Mouse (Mus musculus): ENCODE data around the gene Gna14. TPM values are rescaled to one million over a fixed set of nuclear protein-coding genes. Genes with fewer than 3 reads are reported as not detected.

Gene Gna14
- total and polyA plus RNA-seq, 3 experiments: 0.26 to 0.89 (median 0.45) TPM

GRCm38 (mm10) chr19:16538416-16538815 lies 102.9 kb downstream of the Gna14 start:
- TF ChIP-seq CTCF (IDR thresholded peaks at IDR 0.05): no peak
- no peak for TF ChIP-seq EP300 (IDR thresholded peaks at IDR 0.05; ENCODE audit: insufficient read depth, low read depth, low read length)
- no peak for TF ChIP-seq POLR2A (IDR thresholded peaks at IDR 0.05; ENCODE audit: insufficient read depth, low read depth, low read length)
- Histone ChIP-seq H3K4me3 (no peak overlapping the region), H3K27me3 (ENCODE audit: control insufficient read depth, insufficient read depth, low read length) (no peaks in the 10 kb centered on the region), H3K79me2 (replicated peaks; ENCODE audit: control insufficient read depth, insufficient read depth, low read length) (no peaks in the 10 kb centered on the region), H3K27ac (no peak overlapping the region), H3K9ac (ENCODE audit: low read depth, low read length) (no peak overlapping the region), H3K4me1 (ENCODE audit: control insufficient read depth, insufficient read depth, low read length) (peaks cover 1% of the 10 kb centered on the region; the same call in 1 of the 2 replicates), H3K36me3 (ENCODE audit: control insufficient read depth, insufficient read depth, low read length) (no peaks in the 10 kb centered on the region)
- 71% methylated on average over 2 of the region's 2 CpGs for WGBS
- intact Hi-C loops (cut with DNase I): no loop called here
- DNase-seq: no peak

- TF ChIP-seq EP300 (IDR thresholded peaks at IDR 0.05; ENCODE audit: insufficient read depth, low read depth, low read length): no peak
- no peak for TF ChIP-seq CTCF (IDR thresholded peaks at IDR 0.05)
- TF ChIP-seq POLR2A (IDR thresholded peaks at IDR 0.05; ENCODE audit: insufficient read depth, low read depth, low read length): no peak
- peaks cover 1% of the 10 kb centered on the region; the same call in 1 of the 2 replicates for H3K4me1 ChIP-seq (ENCODE audit: control insufficient read depth, insufficient read depth, low read length)
- H3K9ac ChIP-seq (ENCODE audit: low read depth, low read length): no peak overlapping the region
- 37% methylated on average over 4 of the region's 4 CpGs for WGBS
- DNase-seq: no peak
- H3K27me3 ChIP-seq (ENCODE audit: control insufficient read depth, insufficient read depth, low read length): no peaks in the 10 kb centered on the region
- no peak overlapping the region for H3K27ac ChIP-seq
- intact Hi-C loops (cut with DNase I): no loop called here
- no peaks in the 10 kb centered on the region for H3K79me2 ChIP-seq (replicated peaks; ENCODE audit: control insufficient read depth, insufficient read depth, low read length)
- no peak overlapping the region for H3K4me3 ChIP-seq
- H3K36me3 ChIP-seq (ENCODE audit: control insufficient read depth, insufficient read depth, low read length): no peaks in the 10 kb centered on the region
These were observed 108.1 kb downstream of the Gna14 start for GRCm38 (mm10) chr19:16543688-16544087.

- no peaks in the 10 kb centered on the region for H3K36me3 ChIP-seq (ENCODE audit: control insufficient read depth, insufficient read depth, low read length)
- no peaks in the 10 kb centered on the region for H3K4me1 ChIP-seq (ENCODE audit: control insufficient read depth, insufficient read depth, low read length)
- H3K4me3 ChIP-seq: no peak overlapping the region
- WGBS: 31% methylated on average over 8 of the region's 8 CpGs
- DNase-seq: no peak
- H3K27ac ChIP-seq: no peak overlapping the region
- H3K9ac ChIP-seq (ENCODE audit: low read depth, low read length): no peak overlapping the region
- no peaks in the 10 kb centered on the region for H3K27me3 ChIP-seq (ENCODE audit: control insufficient read depth, insufficient read depth, low read length)
- no peak for TF ChIP-seq EP300 (IDR thresholded peaks at IDR 0.05; ENCODE audit: insufficient read depth, low read depth, low read length)
- TF ChIP-seq CTCF (IDR thresholded peaks at IDR 0.05): no peak
- no peak for TF ChIP-seq POLR2A (IDR thresholded peaks at IDR 0.05; ENCODE audit: insufficient read depth, low read depth, low read length)
- H3K79me2 ChIP-seq (replicated peaks; ENCODE audit: control insufficient read depth, insufficient read depth, low read length): no peaks in the 10 kb centered on the region
- intact Hi-C loops (cut with DNase I): no loop called here
These were observed 121.4 kb downstream of the Gna14 start for GRCm38 (mm10) chr19:16556988-16557387.

- no peaks in the 10 kb centered on the region for H3K79me2 ChIP-seq (replicated peaks; ENCODE audit: control insufficient read depth, insufficient read depth, low read length)
- H3K4me1 ChIP-seq (ENCODE audit: control insufficient read depth, insufficient read depth, low read length): no peaks in the 10 kb centered on the region
- 82% methylated on average over 5 of the region's 5 CpGs for WGBS
- H3K27ac ChIP-seq: no peak overlapping the region
- intact Hi-C loops (cut with DNase I): no loop called here
- H3K27me3 ChIP-seq (ENCODE audit: control insufficient read depth, insufficient read depth, low read length): no peaks in the 10 kb centered on the region
- peak in 1 of 2 experiments; percentile 33 for DNase-seq
- no peaks in the 10 kb centered on the region for H3K36me3 ChIP-seq (ENCODE audit: control insufficient read depth, insufficient read depth, low read length)
- H3K9ac ChIP-seq (ENCODE audit: low read depth, low read length): no peak overlapping the region
- no peak overlapping the region for H3K4me3 ChIP-seq
- TF ChIP-seq EP300 (IDR thresholded peaks at IDR 0.05; ENCODE audit: insufficient read depth, low read depth, low read length) (no peak), CTCF (IDR thresholded peaks at IDR 0.05) (peak; percentile 72)
These were observed 122.4 kb downstream of the Gna14 start for GRCm38 (mm10) chr19:16557971-16558370.

- TF ChIP-seq POLR2A (IDR thresholded peaks at IDR 0.05; ENCODE audit: insufficient read depth, low read depth, low read length) (no peak), CTCF (IDR thresholded peaks at IDR 0.05) (no peak), EP300 (IDR thresholded peaks at IDR 0.05; ENCODE audit: insufficient read depth, low read depth, low read length) (no peak)
- intact Hi-C loops (cut with DNase I): no loop called here
These were observed 123.0 kb downstream of the Gna14 start for GRCm38 (mm10) chr19:16558570-16558969.

GRCm38 (mm10) chr19:16559243-16559896 lies 123.8 kb downstream of the Gna14 start:
- no peak for DNase-seq
- Histone ChIP-seq H3K36me3 (ENCODE audit: control insufficient read depth, insufficient read depth, low read length) (no peaks in the 10 kb centered on the region), H3K79me2 (replicated peaks; ENCODE audit: control insufficient read depth, insufficient read depth, low read length) (no peaks in the 10 kb centered on the region), H3K4me1 (ENCODE audit: control insufficient read depth, insufficient read depth, low read length) (no peaks in the 10 kb centered on the region), H3K27me3 (ENCODE audit: control insufficient read depth, insufficient read depth, low read length) (no peaks in the 10 kb centered on the region), H3K27ac (no peak overlapping the region), H3K9ac (ENCODE audit: low read depth, low read length) (no peak overlapping the region), H3K4me3 (no peak overlapping the region)
- intact Hi-C loops (cut with DNase I): no loop called here
- 64% methylated on average over 9 of the region's 9 CpGs for WGBS
- no peak for TF ChIP-seq CTCF (IDR thresholded peaks at IDR 0.05)
- no peak for TF ChIP-seq POLR2A (IDR thresholded peaks at IDR 0.05; ENCODE audit: insufficient read depth, low read depth, low read length)
- TF ChIP-seq EP300 (IDR thresholded peaks at IDR 0.05; ENCODE audit: insufficient read depth, low read depth, low read length): no peak

More at GRCm38 (mm10) chr19:16558570-16558969, 123.0 kb downstream of the Gna14 start:
- no peak for DNase-seq
- Histone ChIP-seq H3K9ac (ENCODE audit: low read depth, low read length) (no peak overlapping the region), H3K79me2 (replicated peaks; ENCODE audit: control insufficient read depth, insufficient read depth, low read length) (no peaks in the 10 kb centered on the region), H3K4me1 (ENCODE audit: control insufficient read depth, insufficient read depth, low read length) (no peaks in the 10 kb centered on the region), H3K27ac (no peak overlapping the region), H3K4me3 (no peak overlapping the region), H3K27me3 (ENCODE audit: control insufficient read depth, insufficient read depth, low read length) (no peaks in the 10 kb centered on the region), H3K36me3 (ENCODE audit: control insufficient read depth, insufficient read depth, low read length) (no peaks in the 10 kb centered on the region)
- WGBS: 64% methylated on average over 2 of the region's 2 CpGs

All from heart, adult 2 months (tissue).